Mouse (Mus musculus) cerebellum, adult 2 months (tissue): Measurements from ENCODE around the gene Uqcr10. TPM values are rescaled to one million over a fixed set of nuclear protein-coding genes. Genes with fewer than 3 reads are reported as not detected.
"Not testable (repeated sequence)": the region's sequence is repeated elsewhere in the genome, so short reads cannot be mapped to it uniquely, and the experiment has no call there.

Source experiments
- DNase-seq, 2 experiments: peaks; one replicate each; pipeline ENCODE4 v3.0.0; 2021
- H3K27ac ChIP-seq: fragments of 200-500 bp; 2 replicates; pipeline ENCODE4 v1.5.1; 2012; ENCODE audit warnings: low read length, control low read depth, inconsistent platforms; ENCODE audit not compliant: insufficient read depth
- H3K27me3 ChIP-seq: fragments of 200-500 bp; 2 replicates; pipeline ENCODE4 v1.6.1; 2012; ENCODE audit warnings: inconsistent platforms, mild to moderate bottlenecking, low read length, moderate library complexity; ENCODE audit not compliant: control insufficient read depth, insufficient read depth
- H3K4me1 ChIP-seq: fragments of 200-500 bp; 2 replicates; pipeline ENCODE4 v1.6.1; 2011; ENCODE audit warnings: low read length; ENCODE audit not compliant: control insufficient read depth, insufficient read depth
- H3K4me3 ChIP-seq: fragments of 200-500 bp; replicated peaks from 2 replicates; pipeline ENCODE3; 2011; ENCODE audit warnings: mild to moderate bottlenecking, low read depth, low read length, control low read depth; ENCODE audit not compliant: insufficient read depth
- CTCF ChIP-seq: fragments of 200-500 bp; IDR thresholded peaks from 2 replicates; pipeline ENCODE4 v1.5.1; 2011; ENCODE audit warnings: low read depth, mild to moderate bottlenecking, control low read depth, low read length, moderate library complexity, borderline replicate concordance; ENCODE audit not compliant: insufficient read depth
- POLR2A ChIP-seq: fragments of 200-500 bp; IDR thresholded peaks from 2 replicates; pipeline ENCODE4 v1.6.1; 2011; ENCODE audit warnings: low read length, control low read depth, borderline replicate concordance; ENCODE audit not compliant: insufficient read depth
- WGBS: fragments of 180-500 bp; shearing (Covaris S2); methylation state at CpG from one replicate; pipeline ENCODE4 v1.1.7; 2018; 5-methylcytosine and 5-hydroxymethylcytosine counted together
- polyA plus RNA-seq: library from polyadenylated mRNA; depleted of rRNA; stranded (reverse); fragments of >200 nt; gene quantifications from 2 replicates; pipeline ENCODE4 v1.2.3, GENCODE M21; 2012

Gene Uqcr10
- polyA plus RNA-seq, 1 experiment: 1,338 TPM

- WGBS: 95% methylated on average over 4 of the region's 4 CpGs
- Histone ChIP-seq H3K4me3 (no peak overlapping the region), H3K27me3 (no peaks in the 10 kb centered on the region), H3K27ac (no peak overlapping the region), H3K4me1 (peaks cover 15% of the 10 kb centered on the region)
- DNase-seq: no peak
- TF ChIP-seq POLR2A: no peak
These were observed 10.6 kb upstream of the Uqcr10 start for GRCm38 (mm10) chr11:4714727-4715126.

GRCm38 (mm10) chr11:4712822-4713221 lies 8.7 kb upstream of the Uqcr10 start:
- TF ChIP-seq CTCF: no peak
- no peak for TF ChIP-seq POLR2A
- DNase-seq: no peak
- no peaks in the 10 kb centered on the region for H3K27me3 ChIP-seq
- no peak overlapping the region for H3K4me3 ChIP-seq
- H3K4me1 ChIP-seq: peaks cover 5% of the 10 kb centered on the region
- no peak overlapping the region for H3K27ac ChIP-seq

GRCm38 (mm10) chr11:4710188-4710587 lies 6.0 kb upstream of the Uqcr10 start:
- not testable (repeated sequence) for H3K27ac ChIP-seq, H3K4me3 ChIP-seq, H3K27me3 ChIP-seq, H3K4me1 ChIP-seq, DNase-seq
- 91% methylated on average over 4 of the region's 4 CpGs for WGBS

- TF ChIP-seq POLR2A (no peak), CTCF (no peak)
- H3K4me1 ChIP-seq: no peaks in the 10 kb centered on the region; the same call in 1 of the 2 replicates
- H3K27ac ChIP-seq: no peak overlapping the region
These were observed 1.0 kb upstream of the Uqcr10 start for GRCm38 (mm10) chr11:4705178-4705577.

GRCm38 (mm10) chr11:4703688-4704071 lies 462 bp downstream of the Uqcr10 start:
- peak overlapping the region; percentile 85 for H3K27ac ChIP-seq
- H3K27me3 ChIP-seq: no peaks in the 10 kb centered on the region
- H3K4me3 ChIP-seq: peak overlapping the region; percentile 96
- TF ChIP-seq POLR2A (no peak), CTCF (no peak)
- DNase-seq: no peak
- 5% methylated on average over 12 of the region's 12 CpGs for WGBS
- H3K4me1 ChIP-seq: no peaks in the 10 kb centered on the region; the same call in 1 of the 2 replicates

More at GRCm38 (mm10) chr11:4705178-4705577, 1.0 kb upstream of the Uqcr10 start:
- Histone ChIP-seq H3K4me3 (peak overlapping the region; percentile 96), H3K27me3 (no peaks in the 10 kb centered on the region)
- DNase-seq: no peak
- 12% methylated on average over 4 of the region's 4 CpGs for WGBS

GRCm38 (mm10) chr11:4700726-4701125 lies 3.4 kb downstream of the Uqcr10 start:
- H3K4me1 ChIP-seq: no peaks in the 10 kb centered on the region; the same call in 1 of the 2 replicates
- no peaks in the 10 kb centered on the region for H3K27me3 ChIP-seq
- no peak overlapping the region for H3K4me3 ChIP-seq
- TF ChIP-seq POLR2A (no peak), CTCF (no peak)
- no peak overlapping the region for H3K27ac ChIP-seq
- DNase-seq: no peak
- WGBS: 76% methylated on average over 8 of the region's 8 CpGs

GRCm38 (mm10) chr11:4697043-4697983 lies 6.8 kb downstream of the Uqcr10 start:
- H3K27ac ChIP-seq: no peak overlapping the region
- no peaks in the 10 kb centered on the region for H3K27me3 ChIP-seq
- no peaks in the 10 kb centered on the region for H3K4me1 ChIP-seq
- TF ChIP-seq CTCF (no peak), POLR2A (no peak)
- WGBS: 33% methylated on average over 7 of the region's 7 CpGs
- peak in 1 of 2 experiments; percentile 33 for DNase-seq
- H3K4me3 ChIP-seq: no peak overlapping the region

- no peak for TF ChIP-seq CTCF
- no peak for TF ChIP-seq POLR2A
- 81% methylated on average over 11 of the region's 11 CpGs for WGBS
- no peak overlapping the region for H3K27ac ChIP-seq
These were observed 12.0 kb downstream of the Uqcr10 start for GRCm38 (mm10) chr11:4692162-4692561.

More at GRCm38 (mm10) chr11:4692162-4692561, 12.0 kb downstream of the Uqcr10 start:
- H3K4me3 ChIP-seq: no peak overlapping the region
- H3K4me1 ChIP-seq: 0 out of 2 replicates have a peak, but pooled peaks cover 3% of the 10 kb centered on the region
- no peak for DNase-seq
- H3K27me3 ChIP-seq: no peaks in the 10 kb centered on the region
